Mouse (Mus musculus): ENCODE data around the gene Thap4. TPM values are rescaled to one million over a fixed set of nuclear protein-coding genes. Genes with fewer than 3 reads are reported as not detected.

The Thap4 gene
- polyA plus RNA-seq, 1 experiment from 2014 or later = 54.8 TPM

DNA sequence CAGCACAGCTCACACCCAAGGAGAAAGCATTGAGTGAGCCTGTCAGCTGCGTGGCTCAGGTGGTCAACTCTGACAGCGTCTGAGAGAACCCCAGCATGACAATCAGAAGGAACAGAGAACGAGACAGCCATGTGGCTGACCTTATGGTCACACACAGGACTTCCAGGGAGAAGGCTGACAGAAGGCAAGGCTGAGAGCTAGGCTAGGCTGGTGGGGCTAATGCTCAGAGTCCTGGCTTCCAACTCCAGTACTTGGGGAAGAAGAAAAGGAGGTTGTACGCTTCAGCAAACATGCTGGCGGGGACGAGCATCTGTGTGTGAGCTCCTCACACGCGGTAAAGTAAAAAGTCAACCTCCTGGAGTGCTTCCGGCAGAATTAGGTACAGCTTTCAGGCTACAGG, 50.3 kb downstream of the Thap4 start:
- Histone ChIP-seq H3K4me1 (ENCODE audit: control insufficient read depth, insufficient read depth, low read length) (no peaks in the 10 kb centered on the region), H3K9ac (ENCODE audit: low read depth, low read length) (no peak overlapping the region), H3K27ac (ENCODE audit: low read length) (no peak overlapping the region), H3K4me3 (ENCODE audit: low read depth, low read length) (no peak overlapping the region), H3K4me2 (ENCODE audit: low read length) (no peak overlapping the region), H3K36me3 (ENCODE audit: control insufficient read depth, insufficient read depth, low read length) (peaks cover 8% of the 10 kb centered on the region; the same call in 1 of the 2 replicates), H3K9me3 (replicated peaks; ENCODE audit: control insufficient read depth, low read length, poor library complexity, severe bottlenecking) (no peaks in the 10 kb centered on the region), H3K27me3 (ENCODE audit: control insufficient read depth, insufficient read depth, low read depth, low read length) (no peaks in the 10 kb centered on the region)
- ATAC-seq = no peak
- 87% methylated on average over 9 of the region's 9 CpGs for WGBS

DNA sequence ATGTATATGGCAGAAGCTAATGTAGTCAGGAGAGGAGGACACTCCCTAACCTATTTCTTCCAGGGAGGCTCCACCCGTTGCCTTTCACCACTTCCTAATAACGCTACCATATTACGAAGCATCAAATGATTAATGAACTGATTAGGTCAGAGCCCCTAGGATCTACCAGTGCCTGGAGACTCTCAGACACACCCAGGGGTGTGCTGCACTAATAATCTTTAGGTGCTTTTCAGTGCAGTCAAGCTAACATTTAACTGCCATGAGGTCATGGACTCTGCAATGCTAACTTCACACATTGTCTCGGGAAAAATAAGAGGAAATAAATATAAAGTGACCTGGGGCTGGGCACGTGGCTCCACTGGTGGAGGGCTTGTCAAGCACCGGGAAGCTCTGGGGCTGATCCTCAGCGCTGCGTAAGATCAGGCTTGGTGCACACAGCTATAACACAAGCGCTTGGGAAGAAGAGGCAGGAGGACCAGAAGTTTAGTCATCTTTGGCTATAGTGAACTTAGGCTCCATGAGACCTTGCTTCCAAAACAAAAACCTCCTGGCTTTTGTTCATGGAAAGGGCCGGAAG, 51.1 kb downstream of the Thap4 start:
- Histone ChIP-seq H3K36me3 (ENCODE audit: control insufficient read depth, insufficient read depth, low read length) (peaks cover 8% of the 10 kb centered on the region; the same call in 1 of the 2 replicates), H3K4me1 (ENCODE audit: control insufficient read depth, insufficient read depth, low read length) (no peaks in the 10 kb centered on the region), H3K27ac (ENCODE audit: low read length) (no peak overlapping the region), H3K27me3 (ENCODE audit: control insufficient read depth, insufficient read depth, low read depth, low read length) (no peaks in the 10 kb centered on the region), H3K9me3 (replicated peaks; ENCODE audit: control insufficient read depth, low read length, poor library complexity, severe bottlenecking) (no peaks in the 10 kb centered on the region), H3K4me2 (ENCODE audit: low read length) (no peak overlapping the region), H3K4me3 (ENCODE audit: low read depth, low read length) (no peak overlapping the region), H3K9ac (ENCODE audit: low read depth, low read length) (no peak overlapping the region)
- ATAC-seq = no peak
- WGBS = 96% methylated on average over 10 of the region's 10 CpGs

DNA sequence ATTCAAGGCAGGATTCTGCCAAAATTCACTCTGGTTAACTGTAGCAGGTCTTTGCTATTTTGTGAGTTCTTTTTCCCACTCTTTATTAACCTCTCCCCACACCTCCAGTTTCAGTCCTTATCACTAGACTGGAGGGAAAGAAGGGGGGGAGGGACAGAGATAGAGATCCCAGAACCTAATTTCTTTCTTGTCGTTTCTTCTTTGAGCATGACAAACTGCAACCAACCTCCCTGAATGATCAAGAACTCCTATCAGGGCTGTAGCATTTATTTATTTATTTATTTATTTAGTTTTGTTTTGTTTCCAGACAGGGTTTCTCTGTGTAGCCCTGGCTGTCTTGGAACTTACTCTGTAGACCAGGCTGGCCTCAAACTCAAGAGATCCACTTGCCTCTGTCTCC, 52.6 kb downstream of the Thap4 start:
- Histone ChIP-seq H3K27me3 (ENCODE audit: control insufficient read depth, insufficient read depth, low read depth, low read length) (no peaks in the 10 kb centered on the region), H3K4me3 (ENCODE audit: low read depth, low read length) (no peak overlapping the region), H3K36me3 (ENCODE audit: control insufficient read depth, insufficient read depth, low read length) (peaks cover 8% of the 10 kb centered on the region; the same call in 1 of the 2 replicates), H3K4me1 (ENCODE audit: control insufficient read depth, insufficient read depth, low read length) (no peaks in the 10 kb centered on the region), H3K9ac (ENCODE audit: low read depth, low read length) (no peak overlapping the region), H3K27ac (ENCODE audit: low read length) (no peak overlapping the region), H3K9me3 (replicated peaks; ENCODE audit: control insufficient read depth, low read length, poor library complexity, severe bottlenecking) (no peaks in the 10 kb centered on the region), H3K4me2 (ENCODE audit: low read length) (no peak overlapping the region)
- 85% methylated on average over 1 of the region's 1 CpGs for WGBS
- ATAC-seq = no peak

GRCm38 (mm10) chr1:93699159-93699558, 55.5 kb downstream of the Thap4 start:
- H3K4me3 ChIP-seq (ENCODE audit: low read depth, low read length) = no peak overlapping the region
- no peak overlapping the region for H3K4me2 ChIP-seq (ENCODE audit: low read length)
- H3K36me3 ChIP-seq (ENCODE audit: control insufficient read depth, insufficient read depth, low read length) = peaks cover 4% of the 10 kb centered on the region; the same call in 1 of the 2 replicates
- no peak overlapping the region for H3K9ac ChIP-seq (ENCODE audit: low read depth, low read length)
- no peak for ATAC-seq
- no peaks in the 10 kb centered on the region for H3K27me3 ChIP-seq (ENCODE audit: control insufficient read depth, insufficient read depth, low read depth, low read length)
- 82% methylated on average over 4 of the region's 4 CpGs for WGBS
- no peak overlapping the region for H3K27ac ChIP-seq (ENCODE audit: low read length)
- no peaks in the 10 kb centered on the region for H3K4me1 ChIP-seq (ENCODE audit: control insufficient read depth, insufficient read depth, low read length)
- no peaks in the 10 kb centered on the region for H3K9me3 ChIP-seq (replicated peaks; ENCODE audit: control insufficient read depth, low read length, poor library complexity, severe bottlenecking)

GRCm38 (mm10) chr1:93697317-93697716, 57.3 kb downstream of the Thap4 start:
- Histone ChIP-seq H3K4me1 (ENCODE audit: control insufficient read depth, insufficient read depth, low read length) (no peaks in the 10 kb centered on the region), H3K36me3 (ENCODE audit: control insufficient read depth, insufficient read depth, low read length) (peaks cover 4% of the 10 kb centered on the region; the same call in 1 of the 2 replicates), H3K9me3 (replicated peaks; ENCODE audit: control insufficient read depth, low read length, poor library complexity, severe bottlenecking) (no peaks in the 10 kb centered on the region), H3K27me3 (ENCODE audit: control insufficient read depth, insufficient read depth, low read depth, low read length) (no peaks in the 10 kb centered on the region), H3K9ac (ENCODE audit: low read depth, low read length) (no peak overlapping the region), H3K27ac (ENCODE audit: low read length) (no peak overlapping the region), H3K4me3 (ENCODE audit: low read depth, low read length) (no peak overlapping the region), H3K4me2 (ENCODE audit: low read length) (no peak overlapping the region)
- no peak for ATAC-seq
- 68% methylated on average over 3 of the region's 3 CpGs for WGBS

DNA sequence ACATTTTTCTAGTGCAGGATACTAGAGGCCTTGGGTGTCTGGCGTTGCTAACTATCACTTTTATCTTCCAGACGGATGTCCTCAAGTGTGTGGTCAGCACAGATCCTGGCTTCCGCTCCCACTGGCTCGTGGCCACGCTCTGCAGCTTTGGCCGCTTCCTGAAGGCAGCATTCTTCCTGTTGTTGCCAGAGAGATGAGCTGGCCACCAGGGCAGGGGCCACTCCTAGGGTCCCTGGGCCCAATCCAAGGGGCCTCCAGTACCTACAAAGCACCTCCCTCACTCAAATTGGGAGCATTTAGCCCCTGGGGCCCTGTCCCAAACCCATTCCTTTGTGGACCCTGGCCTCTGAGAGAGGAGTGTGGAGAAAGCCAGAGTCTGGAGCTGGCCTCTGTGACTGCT, 59.7 kb downstream of the Thap4 start:
- H3K4me2 ChIP-seq (ENCODE audit: low read length) = no peak overlapping the region
- H3K27me3 ChIP-seq (ENCODE audit: control insufficient read depth, insufficient read depth, low read depth, low read length) = no peaks in the 10 kb centered on the region
- 89% methylated on average over 6 of the region's 6 CpGs for WGBS
- H3K27ac ChIP-seq (ENCODE audit: low read length) = no peak overlapping the region
- no peaks in the 10 kb centered on the region for H3K9me3 ChIP-seq (replicated peaks; ENCODE audit: control insufficient read depth, low read length, poor library complexity, severe bottlenecking)
- no peak overlapping the region for H3K9ac ChIP-seq (ENCODE audit: low read depth, low read length)
- no peak for ATAC-seq
- no peak overlapping the region for H3K4me3 ChIP-seq (ENCODE audit: low read depth, low read length)
- peaks cover 4% of the 10 kb centered on the region; the same call in 1 of the 2 replicates for H3K36me3 ChIP-seq (ENCODE audit: control insufficient read depth, insufficient read depth, low read length)
- H3K4me1 ChIP-seq (ENCODE audit: control insufficient read depth, insufficient read depth, low read length) = no peaks in the 10 kb centered on the region

DNA sequence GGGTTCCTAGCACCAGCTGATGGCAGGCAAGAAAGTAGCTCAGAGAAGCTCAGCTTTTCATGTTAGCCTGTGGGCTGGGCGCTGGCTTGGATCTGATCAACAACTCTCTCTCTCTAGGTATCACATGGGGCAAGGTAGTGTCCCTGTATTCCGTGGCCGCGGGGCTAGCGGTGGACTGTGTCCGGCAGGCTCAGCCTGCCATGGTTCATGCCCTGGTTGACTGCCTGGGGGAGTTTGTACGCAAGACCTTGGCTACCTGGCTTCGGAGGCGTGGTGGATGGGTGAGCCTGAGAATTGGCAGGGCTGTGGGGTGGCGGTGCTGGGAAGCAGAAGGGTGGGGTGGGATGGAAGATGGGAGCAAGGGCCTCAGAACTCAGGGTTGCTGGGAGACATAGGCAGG, 60.7 kb downstream of the Thap4 start:
- Histone ChIP-seq H3K4me3 (ENCODE audit: low read depth, low read length) (no peak overlapping the region), H3K9me3 (replicated peaks; ENCODE audit: control insufficient read depth, low read length, poor library complexity, severe bottlenecking) (no peaks in the 10 kb centered on the region), H3K4me1 (ENCODE audit: control insufficient read depth, insufficient read depth, low read length) (no peaks in the 10 kb centered on the region), H3K27ac (ENCODE audit: low read length) (no peak overlapping the region), H3K27me3 (ENCODE audit: control insufficient read depth, insufficient read depth, low read depth, low read length) (no peaks in the 10 kb centered on the region), H3K9ac (ENCODE audit: low read depth, low read length) (no peak overlapping the region), H3K36me3 (ENCODE audit: control insufficient read depth, insufficient read depth, low read length) (peaks cover 4% of the 10 kb centered on the region; the same call in 1 of the 2 replicates), H3K4me2 (ENCODE audit: low read length) (no peak overlapping the region)
- no peak for ATAC-seq
- 96% methylated on average over 10 of the region's 10 CpGs for WGBS

DNA sequence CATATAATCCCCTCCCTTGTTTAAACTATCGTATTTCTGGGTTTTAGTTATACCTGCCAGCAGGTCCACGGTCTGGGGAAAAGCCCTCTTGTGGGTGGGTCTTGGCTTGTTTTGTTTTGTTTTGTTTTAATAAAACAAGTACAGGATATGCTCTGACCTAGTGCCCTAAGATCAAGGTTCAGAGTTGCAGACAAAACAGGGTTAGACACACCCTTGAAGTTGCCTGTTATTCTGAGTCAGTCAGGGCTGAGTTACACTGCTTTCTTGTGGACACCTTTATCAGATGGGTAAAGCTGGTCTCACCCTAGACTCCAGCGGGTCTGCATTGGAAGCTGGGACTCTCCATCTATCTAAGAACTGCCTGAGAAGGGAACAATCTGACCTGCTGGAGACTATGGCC, 61.2 kb downstream of the Thap4 start:
- Histone ChIP-seq H3K4me2 (ENCODE audit: low read length) (no peak overlapping the region), H3K4me1 (ENCODE audit: control insufficient read depth, insufficient read depth, low read length) (no peaks in the 10 kb centered on the region), H3K27ac (ENCODE audit: low read length) (no peak overlapping the region), H3K4me3 (ENCODE audit: low read depth, low read length) (no peak overlapping the region), H3K9ac (ENCODE audit: low read depth, low read length) (no peak overlapping the region), H3K36me3 (ENCODE audit: control insufficient read depth, insufficient read depth, low read length) (peaks cover 4% of the 10 kb centered on the region; the same call in 1 of the 2 replicates), H3K9me3 (replicated peaks; ENCODE audit: control insufficient read depth, low read length, poor library complexity, severe bottlenecking) (no peaks in the 10 kb centered on the region), H3K27me3 (ENCODE audit: control insufficient read depth, insufficient read depth, low read depth, low read length) (no peaks in the 10 kb centered on the region)
- ATAC-seq = no peak
- 91% methylated on average over 3 of the region's 3 CpGs for WGBS

- no peak overlapping the region for H3K4me2 ChIP-seq (ENCODE audit: low read length)
Measured at GRCm38 (mm10) chr1:93692773-93693172, 61.9 kb downstream of the Thap4 start.

More at GRCm38 (mm10) chr1:93692773-93693172, 61.9 kb downstream of the Thap4 start:
- Histone ChIP-seq H3K4me1 (ENCODE audit: control insufficient read depth, insufficient read depth, low read length) (peaks cover 5% of the 10 kb centered on the region; the same call in 1 of the 2 replicates), H3K27me3 (ENCODE audit: control insufficient read depth, insufficient read depth, low read depth, low read length) (no peaks in the 10 kb centered on the region), H3K27ac (ENCODE audit: low read length) (no peak overlapping the region), H3K9me3 (replicated peaks; ENCODE audit: control insufficient read depth, low read length, poor library complexity, severe bottlenecking) (no peaks in the 10 kb centered on the region), H3K9ac (ENCODE audit: low read depth, low read length) (no peak overlapping the region), H3K36me3 (ENCODE audit: control insufficient read depth, insufficient read depth, low read length) (peaks cover 4% of the 10 kb centered on the region; the same call in 1 of the 2 replicates), H3K4me3 (ENCODE audit: low read depth, low read length) (no peak overlapping the region)
- no peak for ATAC-seq
- WGBS = 93% methylated on average over 9 of the region's 9 CpGs

All from midbrain, embryonic 16.5 days (tissue).